Mouse (Mus musculus) hindbrain, embryonic 12.5 days (tissue): ENCODE data around the gene Sumf2. TPM values are rescaled to one million over a fixed set of nuclear protein-coding genes. Genes with fewer than 3 reads are reported as not detected.
"Not testable (repeated sequence)": the region's sequence is repeated elsewhere in the genome, so short reads cannot be mapped to it uniquely, and the experiment has no call there.

ENCODE experiments used
- ATAC-seq: fragments of 200-750 bp; cut with Nextera tagmentation; 2 replicates; pipeline ENCODE4 v1.8.0; 2017; ENCODE audit warnings: moderate TSS enrichment; ENCODE audit not compliant: low FRiP score
- H3K27ac ChIP-seq: fragments of 300-500 bp; sonication (generic); 2 replicates; pipeline ENCODE4 v1.5.1; 2016; ENCODE audit warnings: mild to moderate bottlenecking
- H3K27me3 ChIP-seq: fragments of 300-500 bp; sonication (generic); 2 replicates; pipeline ENCODE4 v1.6.1; 2016; ENCODE audit warnings: mild to moderate bottlenecking
- H3K36me3 ChIP-seq: fragments of 300-500 bp; sonication (generic); 2 replicates; pipeline ENCODE4 v1.6.1; 2016; ENCODE audit warnings: mild to moderate bottlenecking
- H3K4me1 ChIP-seq: fragments of 300-500 bp; sonication (generic); 2 replicates; pipeline ENCODE4 v1.6.1; 2016
- H3K4me2 ChIP-seq: fragments of 300-500 bp; sonication (generic); replicated peaks from 2 replicates; pipeline ENCODE4 v1.6.1; 2016; ENCODE audit warnings: mild to moderate bottlenecking
- H3K4me3 ChIP-seq: fragments of 300-500 bp; sonication (generic); 2 replicates; pipeline ENCODE4 v1.5.1; 2016; ENCODE audit warnings: mild to moderate bottlenecking
- H3K9ac ChIP-seq: fragments of 300-500 bp; sonication (generic); 2 replicates; pipeline ENCODE4 v1.6.1; 2016; ENCODE audit warnings: mild to moderate bottlenecking, moderate library complexity
- H3K9me3 ChIP-seq: fragments of 300-500 bp; sonication (generic); replicated peaks from 2 replicates; pipeline ENCODE4 v1.6.1; 2016; ENCODE audit warnings: mild to moderate bottlenecking
- WGBS: fragments of 180-500 bp; shearing (Covaris S2); methylation state at CpG from one replicate; pipeline ENCODE4 v1.1.7; 2016; 5-methylcytosine and 5-hydroxymethylcytosine counted together
- polyA plus RNA-seq: library from polyadenylated mRNA; unstranded; fragments of >200 nt; fragmentation: Nextera tagmentation; extraction: Ambion mirVana; gene quantifications from 2 replicates; pipeline ENCODE4 v1.2.1, GENCODE M21; 2016

Gene Sumf2
- polyA plus RNA-seq, 1 experiment from 2014 or later = 56.8 TPM

GRCm38 (mm10) chr5:129877731-129878455 is 31.1 kb downstream of the Sumf2 start:
- Histone ChIP-seq H3K4me1 (no peaks in the 10 kb centered on the region), H3K27me3 (no peaks in the 10 kb centered on the region), H3K4me2 (no peak overlapping the region), H3K27ac (no peak overlapping the region), H3K9ac (no peak overlapping the region), H3K4me3 (no peak overlapping the region), H3K9me3 (no peaks in the 10 kb centered on the region), H3K36me3 (peaks cover 26% of the 10 kb centered on the region)
- WGBS = 76% methylated on average over 9 of the region's 9 CpGs
- ATAC-seq = no peak

- peaks cover 32% of the 10 kb centered on the region for H3K36me3 ChIP-seq
- no peaks in the 10 kb centered on the region for H3K27me3 ChIP-seq
- no peak overlapping the region for H3K4me3 ChIP-seq
- H3K9me3 ChIP-seq = no peaks in the 10 kb centered on the region
- H3K4me1 ChIP-seq = no peaks in the 10 kb centered on the region
- H3K27ac ChIP-seq = no peak overlapping the region
- H3K9ac ChIP-seq = no peak overlapping the region
- WGBS = 70% methylated on average over 2 of the region's 2 CpGs
- H3K4me2 ChIP-seq = no peak overlapping the region
- ATAC-seq = no peak
These were observed 32.2 kb downstream of the Sumf2 start for GRCm38 (mm10) chr5:129878946-129879345.

GRCm38 (mm10) chr5:129879888-129880287 is 33.1 kb downstream of the Sumf2 start:
- WGBS = 76% methylated on average over 3 of the region's 3 CpGs

GRCm38 (mm10) chr5:129886271-129886670 is 39.5 kb downstream of the Sumf2 start:
- no peak for ATAC-seq
- Histone ChIP-seq H3K36me3 (peaks cover 24% of the 10 kb centered on the region), H3K4me3 (peak overlapping the region; percentile 80), H3K9me3 (no peaks in the 10 kb centered on the region), H3K9ac (peak overlapping the region; percentile 81), H3K4me2 (peak overlapping the region; percentile 65), H3K4me1 (peaks cover 16% of the 10 kb centered on the region), H3K27me3 (no peaks in the 10 kb centered on the region), H3K27ac (no peak overlapping the region)
- 41% methylated on average over 10 of the region's 10 CpGs for WGBS

More at GRCm38 (mm10) chr5:129879888-129880287, 33.1 kb downstream of the Sumf2 start:
- H3K9ac ChIP-seq = no peak overlapping the region
- H3K4me1 ChIP-seq = 0 out of 2 replicates have a peak, but pooled peaks cover 3% of the 10 kb centered on the region
- H3K27me3 ChIP-seq = no peaks in the 10 kb centered on the region
- H3K4me3 ChIP-seq = no peak overlapping the region
- no peak overlapping the region for H3K27ac ChIP-seq
- no peaks in the 10 kb centered on the region for H3K9me3 ChIP-seq
- peaks cover 40% of the 10 kb centered on the region for H3K36me3 ChIP-seq
- ATAC-seq = no peak
- H3K4me2 ChIP-seq = no peak overlapping the region

GRCm38 (mm10) chr5:129886911-129887636 is 40.3 kb downstream of the Sumf2 start, which contains the start of gene Chchd2:
Gene Chchd2 (minus strand): TSS chr5:129887470.
- no peaks in the 10 kb centered on the region for H3K9me3 ChIP-seq
- H3K27me3 ChIP-seq = no peaks in the 10 kb centered on the region
- H3K9ac ChIP-seq = peak within 1 kb of the TSS; percentile 81
- peaks cover 16% of the 10 kb centered on the region for H3K4me1 ChIP-seq
- H3K4me2 ChIP-seq = peak within 1 kb of the TSS; percentile 65
- WGBS = under 1% methylated on average over 46 of the region's 46 CpGs
- ATAC-seq = peak; percentile 100
- peak within 1 kb of the TSS; percentile 93 for H3K27ac ChIP-seq
- peak within 1 kb of the TSS; percentile 80 for H3K4me3 ChIP-seq
- peaks cover 17% of the 10 kb centered on the region for H3K36me3 ChIP-seq

GRCm38 (mm10) chr5:129890390-129890789 is 43.6 kb downstream of the Sumf2 start:
- peaks cover 10% of the 10 kb centered on the region for H3K4me1 ChIP-seq
- H3K9ac ChIP-seq, H3K27ac ChIP-seq, H3K27me3 ChIP-seq, ATAC-seq, H3K9me3 ChIP-seq, H3K4me3 ChIP-seq, H3K36me3 ChIP-seq, H3K4me2 ChIP-seq: not testable (repeated sequence)
- WGBS = 76% methylated on average over 7 of the region's 7 CpGs

- WGBS = 3% methylated on average over 44 of the region's 44 CpGs
- H3K27me3 ChIP-seq = no peaks in the 10 kb centered on the region
- H3K9ac ChIP-seq = peak within 1 kb of the TSS; percentile 64
- peaks cover 6% of the 10 kb centered on the region; the same call in 1 of the 2 replicates for H3K4me1 ChIP-seq
- H3K4me3 ChIP-seq = peak within 1 kb of the TSS; percentile 68
- H3K36me3 ChIP-seq = no peaks in the 10 kb centered on the region
- peak within 1 kb of the TSS; percentile 77 for H3K4me2 ChIP-seq
- H3K27ac ChIP-seq = no peak within 1 kb of the TSS
- ATAC-seq = peak; percentile 98
- H3K9me3 ChIP-seq = no peaks in the 10 kb centered on the region
These were observed 48.7 kb downstream of the Sumf2 start, which contains the start of gene Zbed5 for GRCm38 (mm10) chr5:129895198-129896088. Gene Zbed5 (plus strand): TSS chr5:129895723.

- Histone ChIP-seq H3K36me3 (peaks cover 14% of the 10 kb centered on the region; the same call in 1 of the 2 replicates), H3K4me3 (no peak within 1 kb of the TSS), H3K4me1 (peaks cover 6% of the 10 kb centered on the region; the same call in 1 of the 2 replicates), H3K9ac (no peak within 1 kb of the TSS), H3K9me3 (no peaks in the 10 kb centered on the region), H3K27ac (no peak within 1 kb of the TSS), H3K27me3 (no peaks in the 10 kb centered on the region), H3K4me2 (no peak within 1 kb of the TSS)
- ATAC-seq = no peak
- 100% methylated on average over 1 of the region's 1 CpGs for WGBS
These were observed 51.7 kb downstream of the Sumf2 start, which contains the start of gene Phkg1 for GRCm38 (mm10) chr5:129898449-129898848. Gene Phkg1 (minus strand): TSS chr5:129898549.

GRCm38 (mm10) chr5:129907775-129908174 is 61.0 kb downstream of the Sumf2 start:
- Histone ChIP-seq H3K4me1 (peaks cover 5% of the 10 kb centered on the region; the same call in 1 of the 2 replicates), H3K36me3 (0 out of 2 replicates have a peak, but pooled peaks cover 2% of the 10 kb centered on the region), H3K4me3 (peak overlapping the region; percentile 64), H3K9me3 (no peaks in the 10 kb centered on the region), H3K27me3 (no peaks in the 10 kb centered on the region), H3K27ac (peak overlapping the region; percentile 98), H3K9ac (peak overlapping the region; percentile 77), H3K4me2 (peak overlapping the region; percentile 78)
- 29% methylated on average over 4 of the region's 4 CpGs for WGBS
- no peak for ATAC-seq

- Histone ChIP-seq H3K9me3 (no peaks in the 10 kb centered on the region), H3K9ac (peak within 1 kb of the TSS; percentile 77), H3K4me3 (peak within 1 kb of the TSS; percentile 64), H3K36me3 (no peaks in the 10 kb centered on the region), H3K27me3 (no peaks in the 10 kb centered on the region), H3K4me2 (peak within 1 kb of the TSS; percentile 78), H3K27ac (peak within 1 kb of the TSS; percentile 98), H3K4me1 (peaks cover 5% of the 10 kb centered on the region; the same call in 1 of the 2 replicates)
- ATAC-seq = peak; percentile 97
- WGBS = under 1% methylated on average over 63 of the region's 63 CpGs
These were observed 61.6 kb downstream of the Sumf2 start, which contains the start of gene Nupr1l for GRCm38 (mm10) chr5:129908242-129908965. Gene Nupr1l (plus strand): TSS chr5:129908540.

GRCm38 (mm10) chr5:129909147-129909546 is 62.4 kb downstream of the Sumf2 start:
- ATAC-seq = peak; percentile 37; the same call in 1 of the 2 replicates
- Histone ChIP-seq H3K27me3 (no peaks in the 10 kb centered on the region), H3K4me1 (peaks cover 5% of the 10 kb centered on the region; the same call in 1 of the 2 replicates), H3K4me2 (peak overlapping the region; percentile 78), H3K9ac (peak overlapping the region; percentile 77), H3K27ac (peak overlapping the region; percentile 98; the same call in 1 of the 2 replicates), H3K9me3 (no peaks in the 10 kb centered on the region), H3K36me3 (no peaks in the 10 kb centered on the region), H3K4me3 (peak overlapping the region; percentile 64)
- 72% methylated on average over 9 of the region's 9 CpGs for WGBS
